Mouse (Mus musculus) gastrocnemius, postnatal 14 days (tissue): ENCODE data around the gene Gm17455. TPM values are rescaled to one million over a fixed set of nuclear protein-coding genes. Genes with fewer than 3 reads are reported as not detected.

Source experiments
- DNase-seq: peaks from one replicate; pipeline ENCODE4 v3.0.0; 2021; ENCODE audit warnings: mixed read lengths
- intact Hi-C: fragments of 180-260 bp; cut with DNase I; formaldehyde crosslinking; loops from one replicate; pipeline ENCODE4 v1.15.1; 2025; ENCODE audit warnings: low total_unique reads
- total RNA-seq, 2 experiments: library from RNA; stranded (reverse); gene quantifications; 2 replicates each; pipeline ENCODE4 v1.2.3; 2021

Gene Gm17455
- total RNA-seq, 2 experiments from 2014 or later = 0.27 TPM; not detected in 1

- DNase-seq = peak; percentile 49
- intact Hi-C loops = loop anchor here (5.0 kb wide), 2 partner anchors 61 to 349 kb away; partner anchors contain the start of gene Vsir
Observed at GRCm38 (mm10) chr10:60407831-60408230, 8.3 kb downstream of the Gm17455 start.

- intact Hi-C loops = loop anchor here (2.0 kb wide), 1 partner anchor 105 kb away; no protein-coding TSS in a partner anchor
- DNase-seq = no peak
Observed at GRCm38 (mm10) chr10:60411794-60412193, 12.3 kb downstream of the Gm17455 start.

- DNase-seq = no peak
- intact Hi-C loops = no loop called here
Observed at GRCm38 (mm10) chr10:60413756-60414155, 14.2 kb downstream of the Gm17455 start.

GRCm38 (mm10) chr10:60417041-60417440, 17.5 kb downstream of the Gm17455 start:
- intact Hi-C loops = loop anchor here (5.0 kb wide), 1 partner anchor 280 kb away; the partner anchor contains the start of gene Cdh23
- no peak for DNase-seq

GRCm38 (mm10) chr10:60418137-60418536, 18.6 kb downstream of the Gm17455 start:
- DNase-seq = peak; percentile 52

GRCm38 (mm10) chr10:60419624-60420023, 20.1 kb downstream of the Gm17455 start:
- no peak for DNase-seq
- intact Hi-C loops = loop anchor here (5.0 kb wide), 1 partner anchor 278 kb away; the partner anchor contains the start of gene Cdh23

More at GRCm38 (mm10) chr10:60418137-60418536, 18.6 kb downstream of the Gm17455 start:
- intact Hi-C loops = loop anchor here (5.0 kb wide), 1 partner anchor 279 kb away; the partner anchor contains the start of gene Cdh23

GRCm38 (mm10) chr10:60422756-60423155, 23.2 kb downstream of the Gm17455 start:
- intact Hi-C loops = no loop called here

GRCm38 (mm10) chr10:60430001-60430400, 30.5 kb downstream of the Gm17455 start:
- intact Hi-C loops = no loop called here
- DNase-seq = no peak

More at GRCm38 (mm10) chr10:60422756-60423155, 23.2 kb downstream of the Gm17455 start:
- no peak for DNase-seq

GRCm38 (mm10) chr10:60430591-60430990, 31.1 kb downstream of the Gm17455 start:
- DNase-seq = no peak
- intact Hi-C loops = no loop called here

GRCm38 (mm10) chr10:60432679-60433078, 33.2 kb downstream of the Gm17455 start:
- intact Hi-C loops = no loop called here
- DNase-seq = no peak

GRCm38 (mm10) chr10:60442321-60442720, 42.8 kb downstream of the Gm17455 start:
- DNase-seq = no peak
- intact Hi-C loops = no loop called here

- no peak for DNase-seq
- intact Hi-C loops = no loop called here
Observed at GRCm38 (mm10) chr10:60443078-60443477, 43.6 kb downstream of the Gm17455 start.

- peak; percentile 52 for DNase-seq
- intact Hi-C loops = no loop called here
Observed at GRCm38 (mm10) chr10:60445031-60445593, 45.6 kb downstream of the Gm17455 start.

- intact Hi-C loops = no loop called here
- DNase-seq = no peak
Observed at GRCm38 (mm10) chr10:60447186-60447585, 47.7 kb downstream of the Gm17455 start.

Other genes with a start within 250 kb of the Gm17455 start
- 1 to 10 TPM; 1.1 to 1.4 TPM for gene Chst3, start 180.5 kb upstream of the Gm17455 start, total RNA-seq
- gene Psap, start 122.1 kb upstream of the Gm17455 start, total RNA-seq = 100 to 1,000 TPM; 419 to 467 TPM
- 10 to 100 TPM; 12.9 to 14.7 TPM for gene Vsir, start 52.9 kb upstream of the Gm17455 start, total RNA-seq